Mouse (Mus musculus): ENCODE data around the gene Cnot8. TPM values are rescaled to one million over a fixed set of nuclear protein-coding genes. Genes with fewer than 3 reads are reported as not detected.

The Cnot8 gene
- 10 to 100 TPM; 54.1 to 59.5 TPM for total RNA-seq (2023)

DNA sequence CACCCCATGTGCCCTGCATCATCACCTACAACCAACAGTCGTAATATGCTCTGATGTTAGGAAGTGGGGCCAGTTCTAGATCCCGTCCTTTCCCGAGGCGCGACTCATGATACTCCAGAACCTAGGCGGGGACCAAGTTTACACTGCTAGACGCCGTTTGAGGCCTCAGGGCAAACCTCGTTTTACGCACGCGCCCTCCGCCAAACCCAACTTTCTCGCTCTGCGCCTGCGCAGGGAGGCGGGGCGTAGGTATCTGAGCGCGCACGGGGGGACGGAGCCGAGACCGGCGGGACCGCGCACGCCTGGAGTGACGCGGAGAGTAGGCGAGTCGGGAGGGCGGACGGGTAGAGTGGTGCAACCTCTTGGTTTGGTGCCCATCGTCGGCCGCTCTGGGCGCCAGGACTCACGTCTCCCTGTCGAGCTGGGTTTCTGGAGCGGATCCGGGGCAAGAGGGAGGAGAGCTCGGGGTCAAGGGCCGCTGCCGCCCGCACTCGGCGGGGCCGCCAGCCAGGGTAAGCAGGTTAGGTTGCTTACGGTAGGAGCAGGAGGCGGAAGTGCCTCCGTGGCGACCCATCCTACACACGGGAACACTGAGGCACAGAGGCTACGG, at the start of gene Cnot8:
Cnot8 (plus strand) TSS at position 457 of the 610 bp plus-strand sequence.

GRCm38 (mm10) chr11:58093021-58093528, 10.9 kb upstream of the Cnot8 start, which contains the start of gene Gm12248:
TSS of gene Gm12248 (minus strand) at chr11:58093134.

Other genes starting within 250 kb of the Cnot8 start
- 10 to 100 TPM; 97.7 to 98.0 TPM for gene Larp1, start 95.1 kb upstream of the Cnot8 start, total RNA-seq (2023)
- gene Gm12248, start 11.0 kb upstream of the Cnot8 start, total RNA-seq (2023): not detected
- gene Gemin5, start 64.4 kb downstream of the Cnot8 start, total RNA-seq (2023): 10 to 100 TPM; 21.8 to 23.1 TPM
- gene Mrpl22, start 67.5 kb downstream of the Cnot8 start, total RNA-seq (2023): 10 to 100 TPM; 25.5 to 36.5 TPM
- gene Igtp, start 95.4 kb downstream of the Cnot8 start, total RNA-seq (2023): 10 to 100 TPM; 18.9 to 25.8 TPM
- gene Irgm2, start 95.5 kb downstream of the Cnot8 start, total RNA-seq (2023): 10 to 100 TPM in 1 of 2 experiments, 1 to 10 TPM in 1; 9.8 to 13.1 TPM
- gene 4930438A08Rik, start 170.6 kb downstream of the Cnot8 start, total RNA-seq (2023): not detected
- gene Zfp692, start 202.9 kb downstream of the Cnot8 start, total RNA-seq (2023): 10 to 100 TPM; 30.7 to 32.7 TPM
- 10 to 100 TPM; 34.3 to 42.3 TPM for gene Zfp672, start 226.2 kb downstream of the Cnot8 start, total RNA-seq (2023)
- 10 to 100 TPM; 18.6 to 28.6 TPM for gene Sh3bp5l, start 226.6 kb downstream of the Cnot8 start, total RNA-seq (2023)